Comparison of ENCODE assay signal across 12 mouse cellular contexts in the genomic region with DNA sequence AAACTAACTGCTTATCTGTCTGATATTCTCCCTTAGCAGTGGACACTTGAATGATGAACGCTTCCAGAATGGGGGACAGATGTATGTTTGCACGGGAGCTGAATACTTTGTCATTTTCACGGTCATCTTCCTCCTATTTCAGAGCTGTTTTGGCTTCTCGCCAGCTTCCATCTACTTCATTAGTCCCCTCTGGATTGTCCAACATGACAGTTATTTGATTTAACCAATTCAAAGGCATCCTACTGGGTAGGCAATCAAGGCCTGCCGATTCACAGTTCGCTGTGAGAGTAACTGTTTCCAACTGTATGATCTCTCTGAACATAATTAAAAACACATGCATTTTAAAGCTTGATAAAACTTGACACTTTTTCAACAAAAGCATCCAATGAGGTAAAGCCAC.
DNase-seq lines count a peak whose midpoint lies in the region; ATAC-seq and TF ChIP-seq lines count a peak whose summit lies in the region.
"Had no signal": no experiment of that assay in that cellular context is flagged by ENCODE, and none has a peak within 500 bp of the region (broad histone marks: within the 10 kb centered on the region; RNA-seq: fewer than 3 reads in every experiment).

No protein-coding gene starts in this region.

- 27% methylated on average over 6 of the region's 6 CpGs for WGBS in lung, embryonic 14.5 days
- WGBS in hindbrain, embryonic 11.5 days: 43% methylated on average over 6 of the region's 6 CpGs
- 23% methylated on average over 6 of the region's 6 CpGs for WGBS in neural tube, embryonic 14.5 days

- no peaks in the 10 kb centered on the region for H3K36me3 ChIP-seq in lung, embryonic 14.5 days (ENCODE audit: insufficient read depth)
- H3K36me3 ChIP-seq in hindbrain, embryonic 11.5 days (ENCODE audit: control insufficient read depth, insufficient read depth, low read length): no peaks in the 10 kb centered on the region
- no peaks in the 10 kb centered on the region for H3K36me3 ChIP-seq in neural tube, embryonic 14.5 days (ENCODE audit: control insufficient read depth, insufficient read depth, low read length)
- H3K36me3 ChIP-seq: embryonic facial prominence, embryonic 12.5 days; heart, embryonic 12.5 days had no signal

- 0 out of 2 replicates have a peak, but pooled peaks have one; percentile 28 for ATAC-seq in lung, embryonic 14.5 days (ENCODE audit: insufficient read depth)
- ATAC-seq in hindbrain, embryonic 11.5 days (ENCODE audit: low FRiP score): 0 out of 2 replicates have a peak, but pooled peaks have one; percentile 49
- ATAC-seq in neural tube, embryonic 14.5 days (ENCODE audit: low read depth): peak; percentile 80
- ATAC-seq: inflammation-experienced regulatory T-cells, adult 6 months; liver, postnatal 0 days had no signal

- H3K4me2 ChIP-seq in lung, embryonic 14.5 days: no peak overlapping the region
- H3K4me2 ChIP-seq in hindbrain, embryonic 11.5 days (replicated peaks; ENCODE audit: low read depth, low read length): no peak overlapping the region
- no peak overlapping the region for H3K4me2 ChIP-seq in neural tube, embryonic 14.5 days (ENCODE audit: low read depth, low read length)
- H3K4me2 ChIP-seq: embryonic facial prominence, embryonic 12.5 days; heart, embryonic 12.5 days had no signal

- no peak overlapping the region for H3K9ac ChIP-seq in lung, embryonic 14.5 days
- no peak overlapping the region for H3K9ac ChIP-seq in hindbrain, embryonic 11.5 days (ENCODE audit: low read depth, low read length)
- no peak overlapping the region for H3K9ac ChIP-seq in neural tube, embryonic 14.5 days (replicated peaks; ENCODE audit: low read depth, low read length)
- H3K9ac ChIP-seq: embryonic facial prominence, embryonic 12.5 days; heart, embryonic 12.5 days; liver, postnatal 0 days had no signal

- H3K27ac ChIP-seq in lung, embryonic 14.5 days (ENCODE audit: low read depth): no peak overlapping the region
- no peak overlapping the region for H3K27ac ChIP-seq in hindbrain, embryonic 11.5 days (ENCODE audit: low read depth, low read length)
- no peak overlapping the region for H3K27ac ChIP-seq in neural tube, embryonic 14.5 days (ENCODE audit: low read depth, low read length)
- H3K27ac ChIP-seq: embryonic facial prominence, embryonic 12.5 days had no signal

- TF ChIP-seq CTCF in lung, embryonic 14.5 days (IDR thresholded peaks at IDR 0.05; ENCODE audit: low read depth): no peak

- H3K4me3 ChIP-seq in lung, embryonic 14.5 days (ENCODE audit: low read depth, low read length): no peak overlapping the region
- H3K4me3 ChIP-seq in hindbrain, embryonic 11.5 days (ENCODE audit: low read depth, low read length): no peak overlapping the region
- no peak overlapping the region for H3K4me3 ChIP-seq in neural tube, embryonic 14.5 days (ENCODE audit: low read depth, low read length)
- H3K4me3 ChIP-seq: embryonic facial prominence, embryonic 12.5 days; heart, embryonic 12.5 days had no signal

- H3K9me3 ChIP-seq in lung, embryonic 14.5 days (ENCODE audit: low read depth, low read length): no peaks in the 10 kb centered on the region
- no peaks in the 10 kb centered on the region for H3K9me3 ChIP-seq in hindbrain, embryonic 11.5 days (ENCODE audit: control insufficient read depth, low read length)
- no peaks in the 10 kb centered on the region for H3K9me3 ChIP-seq in neural tube, embryonic 14.5 days (ENCODE audit: control insufficient read depth, low read length)
- H3K9me3 ChIP-seq: embryonic facial prominence, embryonic 12.5 days; heart, embryonic 12.5 days had no signal

- no peaks in the 10 kb centered on the region for H3K27me3 ChIP-seq in lung, embryonic 14.5 days (ENCODE audit: insufficient read depth, low read length)
- H3K27me3 ChIP-seq in hindbrain, embryonic 11.5 days (ENCODE audit: control insufficient read depth, insufficient read depth, low read length): no peaks in the 10 kb centered on the region
- H3K27me3 ChIP-seq in neural tube, embryonic 14.5 days (ENCODE audit: control insufficient read depth, insufficient read depth, low read length): no peaks in the 10 kb centered on the region
- H3K27me3 ChIP-seq: embryonic facial prominence, embryonic 12.5 days; heart, embryonic 12.5 days had no signal

- peak; percentile 9 for DNase-seq in adrenal gland, adult 2 months
- DNase-seq in adrenal gland, postnatal 25 days: no peak
- DNase-seq in lung, embryonic 14.5 days: peak; percentile 75
- no peak for DNase-seq in lung, postnatal 25 days (ENCODE audit: low spot score)
- DNase-seq in hindbrain, embryonic 11.5 days (ENCODE audit: low spot score): peak; percentile 36
- no peak for DNase-seq in natural killer cell, adult 2 months (ENCODE audit: low spot score in 2 of 2)
- DNase-seq in ovary, adult 18-20 months (ENCODE audit: low spot score): no peak
- DNase-seq: liver, postnatal 0 days had no signal

- H3K4me1 ChIP-seq in lung, embryonic 14.5 days (ENCODE audit: insufficient read depth): no peaks in the 10 kb centered on the region
- no peaks in the 10 kb centered on the region for H3K4me1 ChIP-seq in hindbrain, embryonic 11.5 days (replicated peaks; ENCODE audit: control insufficient read depth, insufficient read depth, low read length)
- peaks cover 10% of the 10 kb centered on the region for H3K4me1 ChIP-seq in neural tube, embryonic 14.5 days (ENCODE audit: control insufficient read depth, insufficient read depth, low read length)
- H3K4me1 ChIP-seq: embryonic facial prominence, embryonic 12.5 days had no signal

Comparison
In these comparisons a context has a peak if more than half of its experiments do, and no peak if none do; other contexts are left out.
1. DNase-seq: peak in adrenal gland, adult 2 months (single experiment), lung, embryonic 14.5 days (single experiment) and hindbrain, embryonic 11.5 days (single experiment); none in adrenal gland, postnatal 25 days (single experiment), lung, postnatal 25 days (single experiment), natural killer cell, adult 2 months (0 of 2) and ovary, adult 18-20 months (single experiment).
2. ATAC-seq: peak in every context shown above with its lines; median percentile 80 in neural tube, embryonic 14.5 days; 49 in hindbrain, embryonic 11.5 days; 28 in lung, embryonic 14.5 days.